Mouse (Mus musculus) embryonic facial prominence, embryonic 14.5 days (tissue): ENCODE measurements at regions not wholly inside any gene's neighbourhood (a gene's known extent, or its start where the extent isn't known, plus 50 kb on each side); places are given as distances from the start of the nearest gene placed in this dataset.
A peak's percentile ranks its signal among the peaks of the same experiment; 100 is the strongest.

Experiments
- ATAC-seq: fragments of 200-750 bp; cut with Nextera tagmentation; 2 replicates; pipeline ENCODE4 v1.8.0; 2017; ENCODE audit warnings: low read depth, moderate number of reproducible peaks, moderate TSS enrichment
- DNase-seq: peaks from one replicate; pipeline ENCODE4 v3.0.0-alpha.2; 2015; ENCODE audit warnings: low spot score
- H3K27ac ChIP-seq: fragments of 300-500 bp; sonication (generic); replicated peaks from 2 replicates; pipeline ENCODE4 v1.5.1; 2014; ENCODE audit warnings: low read depth, mild to moderate bottlenecking, low read length, moderate library complexity
- H3K27me3 ChIP-seq: fragments of 300-500 bp; sonication (generic); replicated peaks from 2 replicates; pipeline ENCODE4 v1.6.1; 2014; ENCODE audit warnings: low read length; ENCODE audit not compliant: control insufficient read depth, insufficient read depth
- H3K36me3 ChIP-seq: fragments of 300-500 bp; sonication (generic); 2 replicates; pipeline ENCODE4 v1.6.1; 2014; ENCODE audit warnings: low read length, mixed read lengths; ENCODE audit not compliant: control insufficient read depth, insufficient read depth
- H3K4me1 ChIP-seq: fragments of 300-500 bp; sonication (generic); 2 replicates; pipeline ENCODE4 v1.6.1; 2014; ENCODE audit warnings: antibody characterized with exemption, low read length; ENCODE audit not compliant: control insufficient read depth, insufficient read depth
- H3K4me2 ChIP-seq: fragments of 300-500 bp; sonication (generic); 2 replicates; pipeline ENCODE4 v1.6.1; 2014; ENCODE audit warnings: low read depth, mild to moderate bottlenecking, low read length, moderate library complexity, mixed read lengths
- H3K4me3 ChIP-seq: fragments of 300-500 bp; sonication (generic); 2 replicates; pipeline ENCODE4 v1.5.1; 2014; ENCODE audit warnings: low read depth, mild to moderate bottlenecking, low read length
- H3K9ac ChIP-seq: fragments of 300-500 bp; sonication (generic); 2 replicates; pipeline ENCODE4 v1.6.1; 2014; ENCODE audit warnings: low read depth, mild to moderate bottlenecking, low read length, moderate library complexity, mixed read lengths
- H3K9me3 ChIP-seq: fragments of 300-500 bp; sonication (generic); 2 replicates; pipeline ENCODE4 v1.6.1; 2016; ENCODE audit warnings: low read length; ENCODE audit not compliant: control insufficient read depth
- WGBS: fragments of 180-500 bp; shearing (Covaris S2); extraction: QIAGEN DNeasy Blood & Tissue Kit; methylation state at CpG from one replicate; pipeline ENCODE4 v1.1.7; 2014; 5-methylcytosine and 5-hydroxymethylcytosine counted together

DNA sequence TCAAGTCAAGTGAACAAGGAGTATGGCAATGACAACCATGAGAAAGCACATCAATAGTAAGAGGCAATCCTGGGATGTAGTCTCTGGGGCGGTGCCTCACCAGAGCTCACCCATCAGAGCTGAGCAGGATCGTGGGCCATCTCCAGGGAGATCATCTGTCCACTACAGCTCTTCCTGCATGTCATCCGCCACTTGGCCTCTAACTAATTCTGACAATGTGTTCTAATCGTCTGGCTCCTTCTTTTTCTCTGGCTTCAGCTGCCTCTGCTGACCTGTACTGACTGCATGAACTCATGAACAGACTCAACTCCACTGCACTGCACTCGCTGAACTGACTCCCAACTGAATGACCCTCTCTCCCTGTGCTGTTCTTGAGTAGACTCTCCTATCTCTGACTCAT, 277.9 kb upstream of the Far2 start:
- Histone ChIP-seq H3K27ac (no peak overlapping the region), H3K36me3 (no peaks in the 10 kb centered on the region), H3K27me3 (no peaks in the 10 kb centered on the region), H3K9ac (no peak overlapping the region), H3K4me1 (no peaks in the 10 kb centered on the region), H3K4me3 (no peak overlapping the region), H3K4me2 (no peak overlapping the region), H3K9me3 (no peaks in the 10 kb centered on the region)
- 85% methylated on average over 5 of the region's 5 CpGs for WGBS
- ATAC-seq = no peak
- DNase-seq = no peak

GRCm38 (mm10) chr6:147770034-147770433, 277.0 kb upstream of the Far2 start:
- H3K4me1 ChIP-seq = no peaks in the 10 kb centered on the region
- DNase-seq (no peak), ATAC-seq (no peak)
- H3K36me3 ChIP-seq = no peaks in the 10 kb centered on the region
- H3K4me2 ChIP-seq = no peak overlapping the region
- no peaks in the 10 kb centered on the region for H3K27me3 ChIP-seq
- no peak overlapping the region for H3K9ac ChIP-seq
- no peaks in the 10 kb centered on the region for H3K9me3 ChIP-seq
- H3K27ac ChIP-seq = no peak overlapping the region
- H3K4me3 ChIP-seq = no peak overlapping the region

DNA sequence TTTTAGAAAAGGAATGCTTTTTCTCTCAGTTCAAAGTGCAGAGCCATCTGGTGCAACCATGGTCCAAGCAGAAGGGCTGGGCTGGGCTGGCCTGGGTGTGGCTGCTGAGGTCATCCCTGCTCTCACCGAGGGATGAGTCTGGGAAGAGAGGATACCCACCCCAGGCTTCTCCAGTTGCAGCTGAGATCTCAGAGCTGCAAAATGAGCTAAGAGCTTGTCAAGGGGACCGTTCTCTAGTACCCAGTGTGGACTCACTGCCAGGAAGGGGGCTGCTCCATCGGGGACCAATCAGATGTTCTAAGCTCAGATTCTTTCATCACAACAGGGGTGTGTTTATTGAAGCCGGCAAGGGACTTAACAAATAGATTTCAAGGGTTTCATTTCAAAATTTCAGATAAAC, 275.6 kb upstream of the Far2 start:
- WGBS = 24% methylated on average over 4 of the region's 4 CpGs
- peak; percentile 53 for DNase-seq
- H3K27ac ChIP-seq = no peak overlapping the region
- H3K4me1 ChIP-seq = no peaks in the 10 kb centered on the region
- H3K9me3 ChIP-seq = no peaks in the 10 kb centered on the region
- ATAC-seq = peak; percentile 68
- H3K4me2 ChIP-seq = no peak overlapping the region
- H3K36me3 ChIP-seq = no peaks in the 10 kb centered on the region
- H3K27me3 ChIP-seq = no peaks in the 10 kb centered on the region
- H3K9ac ChIP-seq = no peak overlapping the region
- no peak overlapping the region for H3K4me3 ChIP-seq

DNA sequence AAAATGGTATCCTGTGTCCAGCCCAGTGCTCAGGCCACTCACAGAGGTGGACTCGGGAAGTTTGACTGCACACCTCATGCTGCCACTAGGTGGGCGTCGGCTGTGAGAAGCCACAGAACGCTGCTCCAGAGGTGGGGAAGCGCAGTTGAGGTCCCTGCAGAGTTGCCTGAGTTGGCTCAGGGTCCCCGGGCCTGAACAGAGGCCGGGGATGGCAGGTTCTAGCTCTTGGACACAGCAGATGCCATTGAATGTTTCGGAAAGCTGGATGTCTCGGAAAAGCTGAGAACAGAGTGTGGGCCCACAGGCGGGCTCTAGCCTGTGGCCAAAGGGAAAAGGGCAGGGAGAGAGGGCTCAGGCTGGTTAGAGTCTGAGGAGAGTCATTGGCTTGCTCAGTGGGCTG, 273.2 kb upstream of the Far2 start:
- Histone ChIP-seq H3K9me3 (no peaks in the 10 kb centered on the region), H3K9ac (no peak overlapping the region), H3K4me2 (no peak overlapping the region), H3K27me3 (no peaks in the 10 kb centered on the region), H3K27ac (no peak overlapping the region), H3K4me1 (no peaks in the 10 kb centered on the region), H3K4me3 (no peak overlapping the region), H3K36me3 (no peaks in the 10 kb centered on the region)
- ATAC-seq = no peak
- 85% methylated on average over 10 of the region's 10 CpGs for WGBS
- no peak for DNase-seq

GRCm38 (mm10) chr6:147774626-147775025, 272.4 kb upstream of the Far2 start:
- Histone ChIP-seq H3K4me1 (no peaks in the 10 kb centered on the region), H3K36me3 (no peaks in the 10 kb centered on the region), H3K4me2 (no peak overlapping the region), H3K27ac (no peak overlapping the region), H3K9me3 (no peaks in the 10 kb centered on the region), H3K9ac (no peak overlapping the region), H3K4me3 (no peak overlapping the region), H3K27me3 (no peaks in the 10 kb centered on the region)
- ATAC-seq = no peak
- no peak for DNase-seq
- WGBS = 80% methylated on average over 6 of the region's 6 CpGs

- Histone ChIP-seq H3K9me3 (no peaks in the 10 kb centered on the region), H3K36me3 (no peaks in the 10 kb centered on the region), H3K27ac (no peak overlapping the region), H3K9ac (no peak overlapping the region), H3K27me3 (no peaks in the 10 kb centered on the region), H3K4me1 (no peaks in the 10 kb centered on the region), H3K4me2 (no peak overlapping the region), H3K4me3 (no peak overlapping the region)
- 81% methylated on average over 1 of the region's 1 CpGs for WGBS
- no peak for ATAC-seq
- no peak for DNase-seq
Observed at GRCm38 (mm10) chr6:147779466-147779865, 267.6 kb upstream of the Far2 start.

DNA sequence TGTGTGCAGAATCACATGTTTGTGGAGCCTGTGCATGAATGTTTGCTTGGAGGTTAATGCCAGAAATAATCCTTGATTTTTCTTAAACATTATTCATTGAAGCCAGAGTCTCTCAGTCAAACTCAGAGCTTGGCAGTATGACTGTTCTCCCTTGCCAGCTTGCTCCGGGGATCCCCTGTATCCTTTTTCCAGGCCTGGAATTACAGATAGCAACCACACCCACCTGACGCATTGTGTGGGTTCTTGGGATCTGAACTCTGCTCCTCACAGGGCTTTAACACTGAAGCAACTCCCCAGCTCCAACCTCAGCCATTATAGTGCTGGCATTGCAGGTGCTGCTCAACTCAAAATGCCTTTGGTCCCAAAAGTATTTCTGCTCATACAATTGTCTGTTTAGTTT, 262.8 kb upstream of the Far2 start:
- H3K4me1 ChIP-seq = no peaks in the 10 kb centered on the region
- no peak for DNase-seq

DNA sequence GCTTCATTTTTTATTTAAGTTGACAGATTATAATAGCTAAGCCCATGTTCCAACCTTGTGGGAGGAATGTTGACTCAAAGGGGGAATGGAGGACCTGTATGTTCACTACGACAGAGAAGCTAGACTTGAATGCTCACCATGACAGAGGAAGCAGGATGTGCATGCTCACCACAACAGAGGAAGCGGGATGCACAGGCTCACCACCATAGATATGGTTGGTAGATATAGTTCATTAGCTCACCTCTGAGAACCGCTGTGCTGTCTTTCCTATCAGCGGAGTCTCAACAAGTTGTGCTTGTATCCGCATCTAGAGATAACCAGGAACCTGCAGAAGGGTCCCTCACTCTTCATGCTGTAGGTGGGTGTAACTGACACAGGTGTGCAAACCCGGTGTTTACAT, 262.2 kb upstream of the Far2 start:
- H3K9me3 ChIP-seq = no peaks in the 10 kb centered on the region
- no peak overlapping the region for H3K4me3 ChIP-seq
- no peaks in the 10 kb centered on the region for H3K36me3 ChIP-seq
- H3K9ac ChIP-seq = no peak overlapping the region
- no peak overlapping the region for H3K27ac ChIP-seq
- H3K27me3 ChIP-seq = 0 out of 2 replicates have a peak, but pooled peaks cover 6% of the 10 kb centered on the region
- WGBS = 89% methylated on average over 6 of the region's 6 CpGs
- no peak overlapping the region for H3K4me2 ChIP-seq
- ATAC-seq = no peak
- DNase-seq = no peak
- H3K4me1 ChIP-seq = no peaks in the 10 kb centered on the region

More for the DNA sequence above, 262.8 kb upstream of the Far2 start:
- ATAC-seq = no peak
- 72% methylated on average over 2 of the region's 2 CpGs for whole genome bisulfite sequencing
- H3K27ac ChIP-seq = no peak overlapping the region
- 0 out of 2 replicates have a peak, but pooled peaks cover 4% of the 10 kb centered on the region for H3K27me3 ChIP-seq
- H3K4me3 ChIP-seq = no peak overlapping the region
- no peak overlapping the region for H3K4me2 ChIP-seq
- no peaks in the 10 kb centered on the region for H3K36me3 ChIP-seq
- no peak overlapping the region for H3K9ac ChIP-seq
- H3K9me3 ChIP-seq = no peaks in the 10 kb centered on the region

GRCm38 (mm10) chr6:147788095-147788494, 259.0 kb upstream of the Far2 start:
- Histone ChIP-seq H3K4me2 (no peak overlapping the region), H3K27ac (no peak overlapping the region), H3K4me1 (no peaks in the 10 kb centered on the region), H3K4me3 (no peak overlapping the region), H3K36me3 (no peaks in the 10 kb centered on the region), H3K9ac (no peak overlapping the region), H3K27me3 (0 out of 2 replicates have a peak, but pooled peaks cover 6% of the 10 kb centered on the region), H3K9me3 (no peaks in the 10 kb centered on the region)
- 76% methylated on average over 2 of the region's 2 CpGs for WGBS
- no peak for DNase-seq
- no peak for ATAC-seq
